Mouse (Mus musculus) naive thymus-derived CD4-positive, alpha-beta T cell, adult 2 months (primary cell): ENCODE measurements around the gene Ifitm10.
A peak's percentile ranks its signal among the peaks of the same experiment; 100 is the strongest.
"Not testable (repeated sequence)": the region's sequence is repeated elsewhere in the genome, so short reads cannot be mapped to it uniquely, and the experiment has no call there.

Experiments
- DNase-seq: peaks from one replicate; pipeline ENCODE4 v3.0.0-alpha.2; 2011; ENCODE audit warnings: low read depth

The Ifitm10 gene

GRCm38 (mm10) chr7:142322641-142323040 is 50.9 kb downstream of the Ifitm10 start:
- DNase-seq = no peak

GRCm38 (mm10) chr7:142321637-142322306 is 51.8 kb downstream of the Ifitm10 start:
- DNase-seq = not testable (repeated sequence)

GRCm38 (mm10) chr7:142320906-142321305 is 52.6 kb downstream of the Ifitm10 start:
- no peak for DNase-seq

- DNase-seq = no peak
Measured at GRCm38 (mm10) chr7:142319124-142319523, 54.4 kb downstream of the Ifitm10 start.

GRCm38 (mm10) chr7:142317216-142317615 is 56.3 kb downstream of the Ifitm10 start:
- no peak for DNase-seq

GRCm38 (mm10) chr7:142316558-142316957 is 57.0 kb downstream of the Ifitm10 start:
- peak; percentile 73 for DNase-seq

GRCm38 (mm10) chr7:142314600-142315285 is 58.8 kb downstream of the Ifitm10 start:
- no peak for DNase-seq

GRCm38 (mm10) chr7:142303929-142304328 is 69.6 kb downstream of the Ifitm10 start:
- DNase-seq = not testable (repeated sequence)

- DNase-seq = no peak
Measured at GRCm38 (mm10) chr7:142303249-142303648, 70.3 kb downstream of the Ifitm10 start, which contains the start of gene Krtap5-4. Gene Krtap5-4 (plus strand): TSS chr7:142303549.

- not testable (repeated sequence) for DNase-seq
Measured at GRCm38 (mm10) chr7:142297018-142297417, 76.5 kb downstream of the Ifitm10 start, which contains the start of gene Krtap5-1. Gene Krtap5-1 (minus strand): TSS chr7:142297118.

- DNase-seq = not testable (repeated sequence)
Measured at GRCm38 (mm10) chr7:142296108-142296507, 77.4 kb downstream of the Ifitm10 start.

- no peak for DNase-seq
Measured at GRCm38 (mm10) chr7:142295418-142295817, 78.1 kb downstream of the Ifitm10 start.

- DNase-seq = peak; percentile 55
Measured at GRCm38 (mm10) chr7:142293851-142294250, 79.7 kb downstream of the Ifitm10 start.

- DNase-seq = not testable (repeated sequence)
Measured at GRCm38 (mm10) chr7:142285910-142286612, 87.5 kb downstream of the Ifitm10 start.

GRCm38 (mm10) chr7:142285130-142285835 is 88.3 kb downstream of the Ifitm10 start:
- no peak for DNase-seq

- DNase-seq = peak; percentile 90
Measured at GRCm38 (mm10) chr7:142284615-142285080, 88.9 kb downstream of the Ifitm10 start.

- peak; percentile 78 for DNase-seq
Measured at GRCm38 (mm10) chr7:142284023-142284591, 89.4 kb downstream of the Ifitm10 start.

GRCm38 (mm10) chr7:142282847-142283246 is 90.7 kb downstream of the Ifitm10 start:
- not testable (repeated sequence) for DNase-seq

- not testable (repeated sequence) for DNase-seq
Measured at GRCm38 (mm10) chr7:142279291-142279690, 94.3 kb downstream of the Ifitm10 start.

GRCm38 (mm10) chr7:142278183-142278582 is 95.4 kb downstream of the Ifitm10 start:
- DNase-seq = peak; percentile 67
